Mouse (Mus musculus) ES-E14 (cell line): ENCODE results near the gene Glmp. TPM values are rescaled to one million over a fixed set of nuclear protein-coding genes. Genes with fewer than 3 reads are reported as not detected.

Source experiments
- DNase-seq: peaks from one replicate; pipeline ENCODE4 v3.0.0-alpha.2; 2013; ENCODE audit warnings: low read depth, low spot score
- H3K27ac ChIP-seq: 2 replicates; pipeline ENCODE4 v1.5.1; 2012; ENCODE audit warnings: low read depth, mild to moderate bottlenecking, low read length, moderate library complexity, mixed read lengths; ENCODE audit not compliant: poor library complexity, insufficient read depth, severe bottlenecking
- H3K36me3 ChIP-seq: 2 replicates; pipeline ENCODE4 v1.6.1; 2012; ENCODE audit warnings: mild to moderate bottlenecking, low read length, moderate library complexity, mixed read lengths; ENCODE audit not compliant: control insufficient read depth, poor library complexity, insufficient read depth, severe bottlenecking
- H3K4me1 ChIP-seq, 2 experiments: fragments of 150-350 bp in 1 of 2; sonication (generic) in 1 of 2; 2 replicates each; pipeline ENCODE4 v1.6.1; 2012; ENCODE audit warnings: low read length in 2 of 2, mild to moderate bottlenecking in 1 of 2, mixed read lengths in 1 of 2; ENCODE audit not compliant: control insufficient read depth in 2 of 2, insufficient read depth in 2 of 2, poor library complexity in 1 of 2
- H3K4me3 ChIP-seq, 2 experiments: fragments of 150-350 bp in 1 of 2; sonication (generic) in 1 of 2; 2 replicates each; pipeline ENCODE4 v1.5.1; 2012; ENCODE audit warnings: low read length in 2 of 2, low read depth in 1 of 2, mild to moderate bottlenecking in 1 of 2, mixed read lengths in 1 of 2; ENCODE audit not compliant: insufficient read depth in 1 of 2, poor library complexity in 1 of 2, severe bottlenecking in 1 of 2
- H3K9ac ChIP-seq: 2 replicates; pipeline ENCODE4 v1.6.1; 2012; ENCODE audit warnings: low read depth, mild to moderate bottlenecking, low read length, mixed read lengths; ENCODE audit not compliant: poor library complexity, insufficient read depth, severe bottlenecking
- H3K9me3 ChIP-seq: fragments of 150-350 bp; sonication (generic); 2 replicates; pipeline ENCODE4 v1.6.1; 2012; ENCODE audit warnings: low read depth, mild to moderate bottlenecking, low read length; ENCODE audit not compliant: control insufficient read depth, insufficient read depth
- CHD2 ChIP-seq: IDR thresholded peaks from 2 replicates; pipeline ENCODE4 v1.6.1; 2014; ENCODE audit warnings: mild to moderate bottlenecking, low read depth, low read length, inconsistent platforms
- HCFC1 ChIP-seq: IDR thresholded peaks from 2 replicates; pipeline ENCODE4 v1.6.1; 2012; ENCODE audit warnings: low read length, inconsistent platforms, borderline replicate concordance; ENCODE audit not compliant: insufficient read depth
- MAFK ChIP-seq: IDR thresholded peaks from 2 replicates; pipeline ENCODE4 v1.6.1; 2014; ENCODE audit warnings: mild to moderate bottlenecking, low read depth, low read length, inconsistent platforms; ENCODE audit not compliant: insufficient read depth
- ZC3H11A ChIP-seq: IDR thresholded peaks from 2 replicates; pipeline ENCODE4 v1.6.1; 2012; ENCODE audit warnings: low read depth, mild to moderate bottlenecking, inconsistent platforms, low read length, borderline replicate concordance
- ZNF384 ChIP-seq: IDR thresholded peaks from 2 replicates; pipeline ENCODE4 v1.6.1; 2012; ENCODE audit warnings: low read depth, low read length, inconsistent platforms
- in situ Hi-C, 2 experiments: fragments of 600-800 bp; cut with MboI; formaldehyde crosslinking; loops; one replicate each; pipeline ENCODE4 v1.15.1; 2025; ENCODE audit warnings: low sequenced_read_pairs in 2 of 2, inconsistent platforms in 1 of 2; ENCODE audit not compliant: unreplicated experiment in 2 of 2
- total RNA-seq: library from RNA; depleted of rRNA; stranded (reverse); fragments of 300-350 nt; gene quantifications from 2 replicates; pipeline ENCODE4 v1.2.3, GENCODE M21; 2012

Gene Glmp
- total RNA-seq, 1 experiment, result 147 TPM

GRCm38 (mm10) chr3:88296110-88296560 is 28.7 kb upstream of the Glmp start:
- H3K9ac ChIP-seq, result peak overlapping the region; percentile 84
- H3K27ac ChIP-seq, result peak overlapping the region; percentile 69; the same call in 1 of the 2 replicates
- H3K4me1 ChIP-seq, result peaks cover 3 to 5% of the 10 kb centered on the region in 2 experiments; a peak in 3 of 4 replicates
- peak overlapping the region; percentile 70 to 76 for H3K4me3 ChIP-seq
- peaks cover 14% of the 10 kb centered on the region for H3K36me3 ChIP-seq
- TF ChIP-seq HCFC1, result no peak
- no peak for TF ChIP-seq MAFK
- no peak for TF ChIP-seq ZC3H11A
- no peak for TF ChIP-seq ZNF384
- TF ChIP-seq CHD2, result no peak
- no peak for DNase-seq
- H3K9me3 ChIP-seq, result no peaks in the 10 kb centered on the region
- in situ Hi-C loops, result loop anchor here in 1 of 2 experiments (5.0 kb wide), 1 partner anchor 41 kb away; the partner anchor contains the start of genes Smg5 and Tmem79

DNA sequence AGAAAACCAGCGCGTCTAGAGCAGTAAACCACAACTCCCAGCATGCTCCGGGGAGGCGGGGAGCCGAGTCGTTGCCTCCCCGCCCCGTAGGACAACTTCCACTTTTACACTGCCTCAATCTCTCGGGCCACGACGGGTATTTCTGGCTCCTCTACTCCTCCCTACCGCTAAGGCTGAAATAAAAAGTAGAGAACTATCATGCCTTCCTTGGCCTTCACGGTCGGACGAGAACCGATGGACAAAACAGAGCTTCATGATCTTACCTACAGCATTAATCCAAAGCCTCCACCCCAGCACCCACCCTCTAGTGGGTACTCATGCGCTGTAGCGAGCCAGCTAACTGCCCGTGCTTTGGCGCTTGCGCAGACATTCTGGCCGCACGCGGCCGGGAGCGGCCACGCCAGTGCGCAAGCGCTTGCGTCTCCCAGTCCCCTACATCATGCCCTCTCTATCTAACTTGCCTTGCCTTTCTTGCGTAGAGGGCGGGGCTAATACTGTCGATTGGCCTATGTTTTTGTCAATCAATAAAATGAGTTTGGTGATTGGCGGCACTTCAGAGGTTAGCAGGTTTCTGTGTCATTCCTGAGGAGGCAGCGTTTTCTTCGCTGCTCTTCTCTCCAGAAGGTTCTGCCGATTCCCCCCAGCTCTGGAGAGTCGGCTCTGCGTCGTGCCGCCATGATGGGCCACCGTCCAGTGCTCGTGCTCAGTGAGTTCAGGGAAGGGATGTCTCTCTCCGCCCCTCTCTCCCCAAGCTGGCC is 28.1 kb upstream of the Glmp start, which contains the start of the genes Tsacc and Cct3:
TSS of gene Tsacc (minus strand) at position 439 of the 758 bp plus-strand sequence.
TSS of gene Cct3 (plus strand) at position 556 of the 758 bp plus-strand sequence.
- Histone ChIP-seq H3K36me3 (peaks cover 17% of the 10 kb centered on the region), H3K27ac (peak within 1 kb of the TSS; percentile 95), H3K4me3 (peak within 1 kb of the TSS; percentile 89 to 97), H3K9me3 (no peaks in the 10 kb centered on the region), H3K4me1 (peaks cover 3 to 5% of the 10 kb centered on the region in 2 experiments; a peak in 3 of 4 replicates), H3K9ac (peak within 1 kb of the TSS; percentile 99)
- in situ Hi-C loops, result loop anchor here in 1 of 2 experiments (5.0 kb wide), 1 partner anchor 41 kb away; the partner anchor contains the start of genes Smg5 and Tmem79
- TF ChIP-seq CHD2, result peak; percentile 94
- no peak for TF ChIP-seq ZNF384
- peak; percentile 88 for TF ChIP-seq HCFC1
- TF ChIP-seq MAFK, result 0 out of 2 replicates have a peak, but pooled peaks have one; percentile 41
- no peak for TF ChIP-seq ZC3H11A
- DNase-seq, result peak; percentile 97

DNA sequence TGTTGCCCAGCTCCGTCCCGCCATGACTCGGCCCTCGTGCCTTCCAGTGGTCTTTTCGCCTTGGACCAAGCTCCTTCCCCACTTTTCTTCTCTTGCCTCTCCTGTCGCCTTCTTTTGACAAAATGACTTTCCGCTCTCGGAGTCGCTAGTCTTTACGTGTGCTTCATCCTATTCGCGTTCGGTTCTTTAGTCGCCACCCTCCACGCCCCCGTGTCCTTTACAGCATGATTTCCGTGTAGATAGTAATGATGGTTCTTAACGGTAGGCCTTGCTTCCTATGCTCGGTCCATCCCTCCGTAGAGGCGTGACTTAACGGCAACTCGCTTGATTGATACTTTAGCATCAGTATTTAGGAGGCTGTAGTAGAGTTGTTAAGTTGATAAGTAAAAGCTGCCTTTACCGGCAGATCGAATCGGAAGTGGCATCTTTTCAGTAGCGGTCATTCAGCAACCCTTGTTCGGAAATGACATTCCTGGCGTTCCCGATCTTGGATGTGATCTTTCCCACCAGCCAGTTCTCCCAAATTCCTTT is 27.4 kb upstream of the Glmp start:
- peaks cover 3 to 5% of the 10 kb centered on the region in 2 experiments; a peak in 3 of 4 replicates for H3K4me1 ChIP-seq
- H3K9ac ChIP-seq, result peak overlapping the region; percentile 99
- in situ Hi-C loops, result loop anchor here in 1 of 2 experiments (5.0 kb wide), 1 partner anchor 40 kb away; the partner anchor contains the start of genes Smg5 and Tmem79
- peaks cover 19% of the 10 kb centered on the region for H3K36me3 ChIP-seq
- peak overlapping the region; percentile 89 to 97 for H3K4me3 ChIP-seq
- TF ChIP-seq ZNF384, result no peak
- no peak for TF ChIP-seq HCFC1
- TF ChIP-seq ZC3H11A, result no peak
- no peak for TF ChIP-seq MAFK
- TF ChIP-seq CHD2, result no peak
- H3K27ac ChIP-seq, result peak overlapping the region; percentile 95
- DNase-seq, result no peak
- H3K9me3 ChIP-seq, result no peaks in the 10 kb centered on the region

GRCm38 (mm10) chr3:88299172-88299571 is 25.7 kb upstream of the Glmp start:
- in situ Hi-C loops, result loop anchor here in 1 of 2 experiments (5.0 kb wide), 1 partner anchor 38 kb away; the partner anchor contains the start of genes Smg5 and Tmem79
- no peak overlapping the region for H3K27ac ChIP-seq
- no peak overlapping the region; the same call in 1 of the 2 replicates for H3K9ac ChIP-seq
- H3K4me3 ChIP-seq, result no peak overlapping the region
- no peak for DNase-seq
- H3K36me3 ChIP-seq, result peaks cover 33% of the 10 kb centered on the region
- TF ChIP-seq ZNF384 (no peak), MAFK (no peak), HCFC1 (no peak), CHD2 (no peak), ZC3H11A (no peak)
- peaks cover 3 to 5% of the 10 kb centered on the region in 2 experiments; a peak in 3 of 4 replicates for H3K4me1 ChIP-seq
- H3K9me3 ChIP-seq, result no peaks in the 10 kb centered on the region
